Mouse (Mus musculus): ENCODE data around the gene Krtap9-3.

The Krtap9-3 gene

DNA sequence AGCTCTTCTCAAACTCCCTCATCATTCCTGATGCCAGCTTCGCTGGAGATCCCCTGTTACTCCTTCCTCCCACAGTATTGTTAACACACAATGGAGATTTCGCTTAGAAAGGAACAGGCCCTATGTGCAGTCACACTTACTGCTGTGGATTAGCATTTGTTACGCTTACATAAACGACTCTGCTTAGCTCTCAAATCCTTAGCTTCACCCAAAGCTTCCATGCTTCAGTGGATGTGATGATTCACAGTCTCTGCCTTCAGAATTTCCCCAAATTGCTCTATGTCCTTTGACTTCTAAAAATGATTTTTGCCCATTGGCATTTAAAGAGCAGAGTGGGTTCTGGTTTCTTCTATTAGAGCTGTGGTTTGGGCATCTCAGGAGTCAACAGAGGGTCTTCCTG, 24.7 kb downstream of the Krtap9-3 start:
- no peak for DNase-seq (ENCODE audit: extremely low read depth, low read depth)

DNA sequence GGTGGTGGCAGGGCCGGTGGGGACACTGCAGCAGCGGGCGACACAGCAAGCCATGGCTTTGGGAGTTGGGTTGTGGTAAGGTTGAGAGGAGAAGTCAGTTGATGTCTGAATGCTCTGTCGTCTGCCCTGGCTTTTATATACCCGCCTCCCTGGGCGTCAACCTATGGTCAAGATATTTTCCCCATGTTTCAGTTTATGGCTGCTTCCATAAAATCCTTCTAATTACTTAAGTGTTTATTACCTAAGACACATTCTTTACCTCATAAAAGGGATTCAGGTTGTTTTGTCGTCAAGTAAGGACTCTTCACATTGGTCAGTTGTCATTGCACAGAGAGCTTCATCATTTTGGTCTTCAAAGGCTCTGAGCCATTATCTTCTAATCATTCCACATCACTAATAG, 31.4 kb downstream of the Krtap9-3 start, which contains the start of gene Krtap3-1:
Gene Krtap3-1 (minus strand): TSS at position 101 of the 400 bp plus-strand sequence.
- DNase-seq (ENCODE audit: extremely low read depth, low read depth), result no peak

DNA sequence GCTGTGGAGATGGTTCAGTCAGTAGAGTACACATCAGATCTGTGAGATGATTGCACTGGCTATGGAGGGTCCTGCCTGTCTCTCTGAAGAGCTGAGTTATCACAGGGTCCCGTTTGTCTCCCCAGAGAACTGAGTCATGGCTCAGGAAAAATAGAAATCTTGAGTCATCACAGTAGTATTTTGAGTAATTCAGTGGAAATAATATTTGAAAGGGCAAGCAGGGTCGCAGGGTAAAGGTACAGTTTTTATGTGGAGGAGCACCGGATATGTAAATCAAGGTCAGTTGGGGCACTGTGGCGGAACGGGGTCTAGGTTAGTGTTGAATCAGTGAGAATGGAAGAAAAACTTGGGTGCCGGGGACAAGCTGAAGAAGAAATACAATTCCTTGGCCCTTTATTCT, 35.3 kb downstream of the Krtap9-3 start:
- no peak for DNase-seq (ENCODE audit: extremely low read depth, low read depth)

DNA sequence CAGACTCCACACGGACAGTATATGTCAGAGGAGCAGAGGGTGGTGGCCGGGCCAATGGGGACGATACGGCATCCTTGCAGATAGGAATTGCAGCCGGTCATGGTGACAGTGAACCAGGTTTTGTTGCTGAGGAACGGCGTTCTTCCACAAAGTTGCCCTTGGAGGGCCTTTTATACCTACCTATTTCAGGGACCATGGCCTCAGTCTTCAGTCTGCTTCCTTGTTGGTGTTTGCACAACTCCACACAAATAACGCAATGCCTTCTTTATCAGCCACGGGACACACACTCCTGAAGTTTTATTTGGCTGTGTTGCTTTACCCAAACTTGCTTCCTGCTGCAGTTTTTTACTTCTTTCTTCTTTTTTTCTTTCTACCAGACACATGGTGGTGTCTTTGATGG, 38.5 kb downstream of the Krtap9-3 start, which contains the start of gene Gm11939:
Gene Gm11939 (minus strand): TSS at position 101 of the 400 bp plus-strand sequence.
- no peak for DNase-seq (ENCODE audit: extremely low read depth, low read depth)

DNA sequence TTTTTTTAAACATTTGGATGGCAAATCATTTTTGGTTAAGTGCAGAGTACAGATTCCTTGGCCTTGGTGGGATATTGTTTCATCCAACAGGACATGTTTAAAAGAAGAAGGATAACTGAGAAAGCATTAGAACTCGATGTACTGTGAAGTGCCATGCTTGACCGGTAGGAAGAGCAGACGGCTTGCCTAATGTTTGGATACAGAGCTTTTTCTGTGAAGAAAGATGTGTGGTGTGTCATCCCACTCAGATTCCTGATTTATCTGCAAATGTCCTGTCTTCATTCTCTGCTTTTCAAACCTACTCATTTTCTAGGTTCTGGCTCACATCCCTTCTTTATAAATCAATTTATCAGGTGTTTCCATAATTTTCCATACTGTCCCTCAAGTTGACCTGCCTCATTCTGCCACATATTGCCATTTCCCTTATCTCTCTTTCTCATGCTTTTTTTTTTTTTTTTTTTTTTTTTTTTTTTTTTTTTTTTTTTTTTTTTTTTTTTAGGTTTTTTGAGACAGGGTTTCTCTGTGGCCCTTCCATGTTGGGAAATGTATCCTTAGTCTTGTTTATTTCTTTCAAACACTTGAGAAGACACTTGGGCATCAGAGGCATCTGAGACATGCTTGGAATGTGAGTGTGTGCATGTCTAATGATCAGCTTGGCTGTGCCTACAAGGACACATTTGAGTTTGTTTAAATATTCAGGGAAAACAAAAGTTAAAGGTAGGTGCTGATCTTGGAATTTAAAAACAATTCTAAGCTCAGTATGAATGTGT, 39.7 kb downstream of the Krtap9-3 start:
- DNase-seq (ENCODE audit: extremely low read depth, low read depth), result no peak

DNA sequence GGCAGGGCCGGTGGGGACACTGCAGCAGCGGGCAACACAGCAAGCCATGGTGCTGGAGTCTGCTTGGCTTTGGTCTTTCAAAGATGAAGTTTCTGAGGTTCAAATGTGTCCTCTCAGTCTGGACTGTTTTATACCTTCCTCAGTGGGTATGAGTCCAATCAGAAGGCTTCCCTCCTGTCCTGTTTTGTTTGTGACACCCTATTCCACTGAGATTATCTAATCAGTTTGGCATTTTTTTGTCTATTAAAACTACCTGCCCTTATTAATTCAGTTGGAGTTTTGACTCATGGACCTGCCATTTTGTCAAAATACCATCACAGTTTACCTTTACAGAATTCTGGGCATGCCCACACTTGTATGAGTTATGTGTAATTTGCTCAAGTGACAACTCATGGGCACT, 41.2 kb downstream of the Krtap9-3 start, which contains the start of gene Krtap3-2:
Gene Krtap3-2 (minus strand): TSS at position 101 of the 400 bp plus-strand sequence.
- no peak for DNase-seq (ENCODE audit: extremely low read depth, low read depth)

DNA sequence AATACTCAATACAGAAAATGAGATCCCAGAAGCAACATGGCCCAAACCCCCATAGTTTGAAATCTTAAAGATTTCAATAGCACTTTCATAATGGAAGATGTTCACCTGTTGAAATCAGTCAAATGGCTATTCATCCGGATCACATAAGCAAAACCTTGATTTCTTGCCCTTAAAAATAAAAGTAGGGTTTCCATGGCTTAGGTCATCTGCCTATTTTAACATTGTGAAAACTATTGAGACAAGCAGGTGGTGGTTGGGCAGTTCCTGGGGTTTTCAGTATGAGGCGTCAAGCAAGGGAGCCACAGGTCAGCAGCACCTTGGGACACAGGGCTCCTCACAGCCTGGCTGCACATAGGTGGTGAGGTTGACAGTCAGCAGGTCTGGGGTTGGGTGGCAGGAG, 41.7 kb downstream of the Krtap9-3 start:
- no peak for DNase-seq (ENCODE audit: extremely low read depth, low read depth)

DNA sequence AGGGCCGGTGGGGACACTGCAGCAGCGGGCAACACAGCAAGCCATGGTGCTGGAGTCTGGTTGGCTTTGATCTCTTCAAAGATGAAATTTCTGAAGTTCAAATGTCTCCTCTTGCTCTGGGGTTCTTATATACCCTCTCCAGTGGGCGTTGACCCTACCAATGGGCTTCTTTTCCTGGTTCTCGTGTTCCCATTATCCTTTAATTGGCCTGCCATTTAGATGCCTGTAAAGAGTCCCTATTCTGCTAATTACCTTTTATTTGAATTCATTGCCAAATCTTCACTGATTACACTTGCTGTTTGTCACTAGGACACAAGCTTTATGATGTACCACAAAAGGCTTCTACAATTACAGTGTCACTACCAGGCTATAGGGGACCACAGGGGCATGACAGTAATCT, 47.1 kb downstream of the Krtap9-3 start, which contains the start of gene Krtap3-3:
Gene Krtap3-3 (minus strand): TSS at position 101 of the 400 bp plus-strand sequence.
- DNase-seq (ENCODE audit: extremely low read depth, low read depth), result no peak

DNA sequence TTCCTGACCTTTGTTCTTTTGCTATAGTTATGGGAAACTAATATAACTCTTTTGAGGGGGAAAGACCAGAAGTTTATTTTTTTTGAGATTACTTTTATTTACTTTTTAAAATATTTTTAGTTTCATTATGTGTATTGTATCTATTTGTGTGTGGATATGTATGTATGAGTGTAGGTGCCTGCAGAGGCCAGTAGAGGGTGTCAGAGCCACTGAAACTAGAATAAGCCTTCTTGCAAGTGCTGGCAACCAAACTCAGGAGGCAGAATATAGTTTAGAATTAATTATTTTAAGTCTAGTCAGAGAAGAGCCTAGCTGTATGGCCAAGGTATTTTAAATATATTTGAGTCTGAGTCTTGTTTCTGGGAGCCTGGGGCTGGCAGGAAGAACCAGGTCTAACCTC, 50.0 kb downstream of the Krtap9-3 start:
- DNase-seq (ENCODE audit: extremely low read depth, low read depth), result no peak

All from MEL-GATA-1-ER (cell line).